Mouse (Mus musculus) cerebellum, adult 2 months (tissue): Measurements from ENCODE around the gene Slc8a2.

Experiments used
- CTCF ChIP-seq: fragments of 200-500 bp; IDR thresholded peaks from 2 replicates; pipeline ENCODE4 v1.5.1; 2011; ENCODE audit warnings: low read depth, mild to moderate bottlenecking, control low read depth, low read length, moderate library complexity, borderline replicate concordance; ENCODE audit not compliant: insufficient read depth
- POLR2A ChIP-seq: fragments of 200-500 bp; IDR thresholded peaks from 2 replicates; pipeline ENCODE4 v1.6.1; 2011; ENCODE audit warnings: low read length, control low read depth, borderline replicate concordance; ENCODE audit not compliant: insufficient read depth

DNA sequence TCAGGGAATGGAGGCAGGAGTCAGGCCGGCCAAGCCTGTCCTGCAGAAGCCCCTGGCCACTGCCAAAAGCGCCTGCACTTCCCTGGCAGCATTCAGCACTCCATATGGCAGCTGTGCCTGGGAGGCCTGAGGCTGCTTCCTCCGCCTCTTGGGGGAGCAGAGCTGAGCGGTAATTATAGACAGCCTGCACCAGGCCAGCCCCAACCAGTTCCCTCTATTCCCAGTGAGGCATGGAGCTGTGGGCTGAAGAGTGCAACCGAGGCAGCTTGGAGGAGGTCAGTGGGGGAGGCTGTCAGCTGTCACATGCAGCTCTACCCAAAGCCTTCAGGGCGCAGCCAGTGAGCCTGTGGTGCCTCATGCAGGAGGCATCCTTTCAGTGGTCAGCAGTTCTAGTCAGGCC, 25.9 kb upstream of the Slc8a2 start:
- peak; percentile 68; the same call in 1 of the 2 replicates for TF ChIP-seq POLR2A
- no peak for TF ChIP-seq CTCF
